Mouse (Mus musculus) lung, embryonic 14.5 days (tissue): ENCODE data around the gene Tbce. TPM values are rescaled to one million over a fixed set of nuclear protein-coding genes. Genes with fewer than 3 reads are reported as not detected.
"Not testable (repeated sequence)": the region's sequence is repeated elsewhere in the genome, so short reads cannot be mapped to it uniquely, and the experiment has no call there.

ENCODE experiments used
- ATAC-seq: fragments of 200-750 bp; cut with Nextera tagmentation; 2 replicates; pipeline ENCODE4 v1.8.0; 2017; ENCODE audit warnings: mild to moderate bottlenecking, moderate TSS enrichment, moderate library complexity; ENCODE audit not compliant: insufficient read depth
- DNase-seq: peaks from one replicate; pipeline ENCODE4 v3.0.0-alpha.2; 2015
- H3K27ac ChIP-seq: fragments of 300-500 bp; sonication (generic); 2 replicates; pipeline ENCODE4 v1.5.1; 2014; ENCODE audit warnings: low read depth, mild to moderate bottlenecking, moderate library complexity
- H3K27me3 ChIP-seq: fragments of 300-500 bp; sonication (generic); 2 replicates; pipeline ENCODE4 v1.6.1; 2014; ENCODE audit warnings: low read length, control low read depth; ENCODE audit not compliant: insufficient read depth
- H3K36me3 ChIP-seq: fragments of 300-500 bp; sonication (generic); 2 replicates; pipeline ENCODE4 v1.6.1; 2014; ENCODE audit warnings: control low read depth; ENCODE audit not compliant: insufficient read depth
- H3K4me1 ChIP-seq: fragments of 300-500 bp; sonication (generic); 2 replicates; pipeline ENCODE4 v1.6.1; 2014; ENCODE audit warnings: antibody characterized with exemption, control low read depth; ENCODE audit not compliant: insufficient read depth
- H3K4me2 ChIP-seq: fragments of 300-500 bp; sonication (generic); 2 replicates; pipeline ENCODE4 v1.6.1; 2014; ENCODE audit warnings: mild to moderate bottlenecking
- H3K4me3 ChIP-seq: fragments of 300-500 bp; sonication (generic); 2 replicates; pipeline ENCODE4 v1.5.1; 2014; ENCODE audit warnings: low read depth, low read length
- H3K9ac ChIP-seq: fragments of 300-500 bp; sonication (generic); 2 replicates; pipeline ENCODE4 v1.6.1; 2014
- H3K9me3 ChIP-seq: fragments of 300-500 bp; sonication (generic); 2 replicates; pipeline ENCODE4 v1.6.1; 2016; ENCODE audit warnings: low read depth, low read length, control low read depth
- CTCF ChIP-seq: IDR thresholded peaks from 2 replicates; pipeline ENCODE4 v1.5.1; 2016; ENCODE audit warnings: antibody characterized with exemption, low read depth
- WGBS: fragments of 180-500 bp; shearing (Covaris S2); extraction: QIAGEN DNeasy Blood & Tissue Kit; methylation state at CpG from one replicate; pipeline ENCODE4 v1.1.7; 2014; 5-methylcytosine and 5-hydroxymethylcytosine counted together
- polyA plus RNA-seq: library from polyadenylated mRNA; unstranded; fragments of >200 nt; fragmentation: Nextera tagmentation; extraction: Ambion mirVana; gene quantifications from 2 replicates; pipeline ENCODE4 v1.2.1, GENCODE M21; 2014

The Tbce gene
- polyA plus RNA-seq, 1 experiment from 2014 or later, result 51.9 TPM

- no peak for TF ChIP-seq CTCF
- H3K4me1 ChIP-seq, result no peaks in the 10 kb centered on the region
- no peak for DNase-seq
- 90% methylated on average over 3 of the region's 3 CpGs for WGBS
- no peaks in the 10 kb centered on the region for H3K27me3 ChIP-seq
- ATAC-seq, result no peak
- peaks cover 2% of the 10 kb centered on the region; the same call in 1 of the 2 replicates for H3K9me3 ChIP-seq
- H3K9ac ChIP-seq, result no peak overlapping the region
- H3K36me3 ChIP-seq, result peaks cover 55% of the 10 kb centered on the region
- no peak overlapping the region for H3K4me3 ChIP-seq
- no peak overlapping the region for H3K4me2 ChIP-seq
- H3K27ac ChIP-seq, result no peak overlapping the region
Observed at GRCm38 (mm10) chr13:14056801-14057200, 17.4 kb upstream of the Tbce start.

GRCm38 (mm10) chr13:14049878-14050277 lies 10.4 kb upstream of the Tbce start:
- no peaks in the 10 kb centered on the region for H3K27me3 ChIP-seq
- no peak overlapping the region for H3K4me3 ChIP-seq
- H3K36me3 ChIP-seq, result peaks cover 55% of the 10 kb centered on the region
- H3K9me3 ChIP-seq, result peaks cover 2% of the 10 kb centered on the region; the same call in 1 of the 2 replicates
- H3K27ac ChIP-seq, result no peak overlapping the region
- WGBS, result 88% methylated on average over 1 of the region's 1 CpGs
- DNase-seq (no peak), ATAC-seq (no peak)
- TF ChIP-seq CTCF, result no peak
- no peak overlapping the region for H3K4me2 ChIP-seq
- H3K4me1 ChIP-seq, result no peaks in the 10 kb centered on the region
- no peak overlapping the region for H3K9ac ChIP-seq

GRCm38 (mm10) chr13:14044521-14044920 lies 5.1 kb upstream of the Tbce start:
- H3K27ac ChIP-seq, result no peak overlapping the region
- no peak overlapping the region for H3K4me3 ChIP-seq
- DNase-seq, result no peak
- no peak for ATAC-seq
- H3K36me3 ChIP-seq, result peaks cover 17% of the 10 kb centered on the region; the same call in 1 of the 2 replicates
- no peaks in the 10 kb centered on the region; the same call in 1 of the 2 replicates for H3K4me1 ChIP-seq
- 77% methylated on average over 2 of the region's 2 CpGs for WGBS
- H3K4me2 ChIP-seq, result no peak overlapping the region
- no peaks in the 10 kb centered on the region for H3K27me3 ChIP-seq
- no peak for TF ChIP-seq CTCF
- H3K9ac ChIP-seq, result no peak overlapping the region
- H3K9me3 ChIP-seq, result no peaks in the 10 kb centered on the region

GRCm38 (mm10) chr13:14043851-14044250 lies 4.4 kb upstream of the Tbce start:
- Histone ChIP-seq H3K9ac (no peak overlapping the region), H3K4me3 (no peak overlapping the region), H3K4me1 (no peaks in the 10 kb centered on the region; the same call in 1 of the 2 replicates), H3K9me3 (no peaks in the 10 kb centered on the region), H3K36me3 (peaks cover 10% of the 10 kb centered on the region; the same call in 1 of the 2 replicates), H3K27ac (no peak overlapping the region), H3K4me2 (no peak overlapping the region), H3K27me3 (no peaks in the 10 kb centered on the region)
- ATAC-seq (no peak), DNase-seq (no peak)
- TF ChIP-seq CTCF, result no peak

- peak overlapping the region; percentile 97; the same call in 1 of the 2 replicates for H3K27ac ChIP-seq
- TF ChIP-seq CTCF, result no peak
- WGBS, result 29% methylated on average over 5 of the region's 5 CpGs
- peak; percentile 43 for DNase-seq
- no peaks in the 10 kb centered on the region for H3K36me3 ChIP-seq
- peak overlapping the region; percentile 64 for H3K4me3 ChIP-seq
- ATAC-seq, result no peak; the same call in 1 of the 2 replicates
- no peaks in the 10 kb centered on the region for H3K27me3 ChIP-seq
- peak overlapping the region; percentile 88 for H3K4me2 ChIP-seq
- no peaks in the 10 kb centered on the region; the same call in 1 of the 2 replicates for H3K4me1 ChIP-seq
- H3K9me3 ChIP-seq, result no peaks in the 10 kb centered on the region
- peak overlapping the region; percentile 86 for H3K9ac ChIP-seq
Observed at GRCm38 (mm10) chr13:14040186-14040585, 748 bp upstream of the Tbce start.

- Histone ChIP-seq H3K27ac (peak overlapping the region; percentile 97; the same call in 1 of the 2 replicates), H3K4me1 (no peaks in the 10 kb centered on the region; the same call in 1 of the 2 replicates), H3K4me2 (peak overlapping the region; percentile 88), H3K9ac (peak overlapping the region; percentile 86), H3K36me3 (no peaks in the 10 kb centered on the region), H3K27me3 (no peaks in the 10 kb centered on the region), H3K9me3 (no peaks in the 10 kb centered on the region), H3K4me3 (peak overlapping the region; percentile 64)
- peak; percentile 1 for DNase-seq
- under 1% methylated on average over 8 of the region's 8 CpGs for WGBS
- peak; percentile 61 for ATAC-seq
- TF ChIP-seq CTCF, result no peak
Observed at GRCm38 (mm10) chr13:14038911-14039291, 537 bp downstream of the Tbce start.

- no peaks in the 10 kb centered on the region for H3K9me3 ChIP-seq
- whole genome bisulfite sequencing, result 90% methylated on average over 11 of the region's 11 CpGs
- H3K27ac ChIP-seq, result no peak overlapping the region
- no peaks in the 10 kb centered on the region for H3K36me3 ChIP-seq
- H3K27me3 ChIP-seq, result no peaks in the 10 kb centered on the region
- H3K4me2 ChIP-seq, result no peak overlapping the region
- no peaks in the 10 kb centered on the region; the same call in 1 of the 2 replicates for H3K4me1 ChIP-seq
- no peak for ATAC-seq
- no peak for DNase-seq
- H3K4me3 ChIP-seq, result no peak overlapping the region
- no peak for TF ChIP-seq CTCF
- H3K9ac ChIP-seq, result no peak overlapping the region
Observed at GRCm38 (mm10) chr13:14035875-14036630, 3.4 kb downstream of the Tbce start.

GRCm38 (mm10) chr13:14035352-14035751 lies 4.1 kb downstream of the Tbce start:
- not testable (repeated sequence) for ATAC-seq, H3K9me3 ChIP-seq, H3K4me3 ChIP-seq, H3K4me2 ChIP-seq, H3K4me1 ChIP-seq, H3K36me3 ChIP-seq, H3K27me3 ChIP-seq, DNase-seq, H3K27ac ChIP-seq, H3K9ac ChIP-seq
- 82% methylated on average over 3 of the region's 3 CpGs for WGBS
